Mouse (Mus musculus): Measurements from ENCODE around the gene D130052B06Rik.

D130052B06Rik gene

DNA sequence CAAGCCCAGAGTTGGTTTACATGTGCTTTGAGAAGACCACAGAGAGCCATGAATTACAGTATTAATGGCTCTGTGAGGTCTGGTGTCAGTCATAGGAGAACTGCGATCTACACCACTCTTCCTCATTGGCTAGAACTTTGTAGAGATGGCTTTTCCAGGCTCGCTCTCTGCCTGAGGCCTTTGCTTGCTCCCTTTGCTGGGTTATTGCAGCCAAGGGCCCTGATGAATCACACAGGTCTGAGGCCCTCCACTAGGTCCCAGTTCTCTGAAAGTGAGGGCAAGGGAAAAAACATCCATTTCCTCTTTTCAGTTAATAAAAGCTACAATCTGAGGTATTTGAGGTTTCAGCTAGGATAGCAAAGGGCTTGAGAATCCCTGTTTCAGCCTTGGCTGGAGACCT, 64.5 kb downstream of the D130052B06Rik start:
- DNase-seq (ENCODE audit: low spot score in 2 of 2) = no peak

DNA sequence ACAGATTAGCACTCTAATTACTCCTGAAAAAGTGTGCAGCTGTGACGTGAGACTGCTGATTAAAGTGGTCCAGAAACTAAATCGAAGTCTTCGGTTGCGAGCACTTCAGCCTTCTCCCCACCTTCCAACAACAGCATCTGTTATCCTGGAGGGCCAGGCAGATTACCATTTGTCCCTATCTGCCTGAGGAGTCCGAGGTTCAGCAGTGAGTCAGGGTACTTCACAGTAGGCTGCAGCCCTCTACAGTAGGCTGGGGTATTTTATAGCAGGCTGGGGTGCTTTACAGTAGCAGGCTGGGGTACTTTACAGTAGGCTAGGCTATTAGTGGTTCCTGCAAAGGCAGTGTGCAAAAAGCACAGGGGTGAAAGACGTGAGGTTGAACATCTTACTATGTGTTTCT, 69.3 kb downstream of the D130052B06Rik start:
- DNase-seq (ENCODE audit: low spot score in 2 of 2) = no peak

DNA sequence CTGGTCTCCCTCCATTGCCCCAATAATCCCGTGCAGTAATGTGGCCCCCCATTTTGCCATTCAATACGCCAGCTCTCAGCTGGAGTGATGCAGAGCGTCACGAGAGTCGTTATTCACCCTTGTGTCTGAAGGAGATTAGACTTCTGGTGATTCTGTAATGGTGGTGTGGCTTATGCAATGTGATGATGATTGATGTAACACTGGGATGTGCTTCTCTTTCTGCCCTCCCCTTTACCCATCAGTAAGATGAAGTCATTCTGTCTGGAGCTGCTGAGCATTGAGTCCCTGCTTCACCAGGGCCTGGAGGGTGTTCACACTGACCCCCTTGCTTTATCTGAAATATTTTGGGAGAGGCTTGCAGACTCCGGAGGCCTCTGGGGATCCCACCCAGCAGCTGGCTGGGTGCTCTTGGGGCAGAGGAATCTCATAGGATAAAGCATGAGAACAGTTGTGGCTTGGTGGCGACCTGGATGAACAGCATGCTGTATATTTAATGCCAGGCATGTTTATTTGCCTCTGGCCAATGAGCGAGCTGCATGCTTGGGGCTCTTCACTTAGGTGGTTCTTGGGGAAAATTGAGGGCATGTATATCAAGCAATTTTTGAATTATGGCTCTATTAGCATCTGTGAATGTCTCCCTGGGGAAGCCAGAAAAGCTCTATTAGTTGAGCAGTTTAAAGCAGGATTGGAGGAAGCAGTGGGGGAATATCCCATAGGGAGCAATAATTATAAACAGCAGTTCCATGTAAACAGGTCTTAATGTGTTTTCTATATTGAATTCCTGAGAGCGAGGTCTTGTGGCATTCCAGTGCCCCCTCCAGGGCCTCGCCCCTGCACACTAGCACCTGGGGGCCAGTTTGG, 71.2 kb downstream of the D130052B06Rik start:
- DNase-seq (ENCODE audit: low spot score in 2 of 2) = no peak
